Mouse (Mus musculus) natural killer cell, adult 2 months (primary cell): ENCODE data around the gene Acsl6.
A peak's percentile ranks its signal among the peaks of the same experiment; 100 is the strongest.
"Not testable (repeated sequence)": the region's sequence is repeated elsewhere in the genome, so short reads cannot be mapped to it uniquely, and the experiment has no call there.

Experiments used
- DNase-seq, 2 experiments: peaks; one replicate each; pipeline ENCODE4 v3.0.0; 2022; ENCODE audit warnings: low spot score in 2 of 2

Acsl6 gene

DNA sequence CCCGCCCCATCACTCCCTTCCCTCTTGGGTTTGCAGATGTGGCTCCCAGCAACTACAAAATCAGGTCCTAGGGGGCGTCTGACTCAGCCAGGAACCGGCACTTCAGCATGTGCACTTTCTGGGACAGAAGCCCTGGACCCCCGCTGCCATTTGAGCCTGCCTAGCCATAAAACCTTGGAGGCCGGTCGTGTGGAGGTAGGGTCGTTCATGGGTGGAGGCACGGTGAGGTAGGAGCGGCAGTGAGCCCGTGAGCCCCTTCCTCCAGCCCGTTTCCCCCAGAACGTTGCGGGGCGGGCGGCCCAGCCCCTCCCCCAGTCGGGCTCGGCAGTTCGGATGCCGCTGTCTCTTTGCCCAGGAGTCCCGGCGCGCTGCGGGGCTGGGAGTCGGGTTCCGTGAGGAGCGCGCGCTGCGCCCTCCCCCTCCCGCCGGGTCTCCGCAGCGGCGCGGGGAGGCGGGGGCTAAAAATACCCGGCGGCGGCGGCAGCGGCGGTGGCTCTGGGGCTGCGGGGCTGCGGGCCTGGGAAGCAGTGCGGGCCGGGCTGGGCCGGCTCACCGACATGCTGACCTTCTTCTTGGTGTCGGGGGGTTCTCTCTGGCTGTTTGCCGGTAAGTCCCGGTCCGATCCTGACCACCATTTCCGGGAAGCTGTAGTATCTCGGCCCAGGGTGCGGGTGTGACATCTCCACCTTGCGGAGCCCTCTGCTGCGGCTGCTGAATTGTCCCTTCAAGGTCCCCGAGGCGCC is at the start of gene Acsl6:
Gene Acsl6, plus strand, starts transcription at position 71 of the 743 bp plus-strand sequence.
- no peak for DNase-seq

- peak; percentile 15 to 38 for DNase-seq
These were observed 49.5 kb upstream of the Acsl6 start for GRCm38 (mm10) chr11:54254114-54254513.

GRCm38 (mm10) chr11:54256624-54257376 is 46.8 kb upstream of the Acsl6 start:
- peak; percentile 66 to 79 for DNase-seq

GRCm38 (mm10) chr11:54263405-54264031 is 40.1 kb upstream of the Acsl6 start:
- DNase-seq, result no peak

GRCm38 (mm10) chr11:54264542-54264941 is 39.1 kb upstream of the Acsl6 start:
- peak; percentile 46 to 57 for DNase-seq

GRCm38 (mm10) chr11:54267177-54267576 is 36.4 kb upstream of the Acsl6 start, which contains the start of gene Il3:
Gene Il3 (minus strand): TSS chr11:54267277.
- DNase-seq, result no peak

GRCm38 (mm10) chr11:54269191-54269896 is 34.3 kb upstream of the Acsl6 start:
- DNase-seq, result no peak

- no peak for DNase-seq
These were observed 32.1 kb upstream of the Acsl6 start for GRCm38 (mm10) chr11:54271437-54271949.

DNA sequence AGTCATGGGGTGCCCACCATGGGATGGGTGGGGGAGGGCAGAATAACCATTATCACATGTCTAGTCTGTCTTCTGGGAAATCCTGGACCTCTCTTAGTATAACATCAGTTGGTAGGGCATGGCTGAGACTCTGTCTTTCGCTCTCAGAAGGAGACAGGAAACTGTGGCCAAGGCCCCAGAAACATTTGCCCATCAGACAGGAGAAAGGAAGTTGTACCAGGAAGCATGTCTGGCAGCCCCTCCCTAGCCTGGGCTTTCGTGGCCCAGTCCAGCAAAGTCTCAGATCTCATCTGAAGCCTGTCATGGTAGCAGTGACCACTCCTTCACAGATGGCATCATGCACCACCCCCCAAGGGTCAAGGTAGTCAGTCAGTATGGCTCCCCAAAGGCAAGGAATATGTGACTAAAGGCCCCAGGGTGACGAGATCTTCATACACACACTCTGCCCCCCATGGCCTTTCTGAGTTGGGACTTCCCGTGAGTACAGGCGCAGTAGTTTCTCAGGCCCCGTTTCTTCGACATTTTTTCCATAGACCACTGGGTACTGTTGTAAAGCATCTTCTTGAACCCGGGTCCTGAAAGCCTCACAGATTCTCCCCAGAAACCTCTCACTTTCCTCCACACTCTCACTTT is 15.7 kb upstream of the Acsl6 start:
- no peak for DNase-seq

GRCm38 (mm10) chr11:54292163-54292562 is 11.4 kb upstream of the Acsl6 start:
- no peak for DNase-seq

DNA sequence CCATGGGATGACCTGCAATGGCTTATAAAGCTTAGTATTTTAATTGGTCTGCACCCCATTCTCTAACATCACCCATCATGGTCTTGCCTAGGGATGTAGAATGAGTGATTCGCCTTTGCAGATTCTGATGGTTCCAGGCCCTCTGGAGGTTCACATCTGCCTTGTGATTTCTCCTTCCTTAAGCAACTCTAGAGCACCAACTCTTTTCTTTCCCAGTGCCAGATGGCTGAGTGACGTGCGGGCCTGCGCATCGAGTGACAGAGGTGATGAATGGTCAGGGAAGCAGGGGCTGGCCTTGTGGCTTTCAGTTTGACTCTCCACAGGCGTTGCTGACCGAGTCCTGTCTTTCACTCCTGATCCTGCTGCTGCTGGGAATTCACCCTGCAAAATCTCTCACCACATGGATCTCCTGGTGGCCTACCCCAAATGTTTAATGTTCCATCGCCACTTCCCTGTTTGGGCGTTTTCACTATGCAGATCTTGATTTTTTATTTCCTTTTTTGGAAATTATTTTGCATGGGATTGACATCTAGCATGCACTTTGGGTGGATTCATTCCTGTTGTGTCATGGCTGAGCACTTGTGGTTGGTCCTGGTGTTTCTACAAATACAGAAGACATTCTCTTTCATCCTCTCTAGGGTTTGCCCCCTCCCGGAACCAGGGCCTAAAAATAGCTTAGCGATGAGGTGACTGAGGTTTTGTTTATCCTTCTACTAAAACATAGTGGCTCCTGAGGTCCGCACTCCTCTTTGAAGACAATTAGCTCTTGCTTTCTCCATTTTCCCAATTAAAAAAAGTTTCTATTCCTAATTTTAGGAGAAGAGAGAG is 9.4 kb upstream of the Acsl6 start:
- DNase-seq, result no peak

GRCm38 (mm10) chr11:54295971-54296370 is 7.6 kb upstream of the Acsl6 start:
- no peak for DNase-seq

- DNase-seq, result no peak
These were observed 6.9 kb upstream of the Acsl6 start for GRCm38 (mm10) chr11:54296734-54297133.

DNA sequence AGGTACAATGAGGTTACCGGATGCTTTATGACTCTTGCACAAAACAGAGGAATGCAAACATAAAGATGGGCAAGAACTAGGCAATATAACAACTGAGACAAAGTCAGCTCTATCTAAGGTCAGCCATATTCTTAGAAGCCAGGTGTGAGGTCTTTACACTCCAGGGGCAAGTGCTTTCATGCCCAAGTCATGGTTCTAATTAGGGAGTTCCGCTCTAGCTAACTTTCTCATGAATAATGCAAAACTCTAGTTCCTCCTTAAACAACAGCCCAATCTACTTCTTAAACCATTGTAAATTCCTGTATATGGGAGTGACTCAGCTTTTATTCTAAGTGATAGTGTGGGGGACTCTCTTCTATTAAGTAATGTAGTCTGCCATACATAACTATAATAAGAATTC is 6.1 kb upstream of the Acsl6 start:
- not testable (repeated sequence) for DNase-seq

DNA sequence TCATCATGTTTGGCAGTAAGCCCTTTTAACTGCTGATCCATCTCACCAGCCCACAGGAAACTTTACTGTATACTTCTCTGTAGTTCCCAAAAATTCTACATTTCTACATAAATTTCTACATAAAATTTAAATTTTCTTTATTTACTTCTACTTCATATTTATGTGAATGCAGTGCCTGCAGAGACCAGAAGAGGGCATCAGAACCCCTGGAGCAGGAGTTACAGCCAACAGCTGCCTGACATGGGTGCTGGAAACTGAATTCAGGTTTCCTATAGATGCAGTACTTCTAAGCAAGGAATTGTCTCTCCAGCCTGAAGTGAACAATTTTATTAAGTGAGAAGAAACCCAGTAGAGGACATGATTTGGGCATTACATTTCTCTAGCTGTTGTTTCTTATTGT is 4.8 kb upstream of the Acsl6 start:
- DNase-seq, result no peak

GRCm38 (mm10) chr11:54301994-54302393 is 1.6 kb upstream of the Acsl6 start:
- DNase-seq, result no peak

GRCm38 (mm10) chr11:54302606-54303005 is 992 bp upstream of the Acsl6 start:
- no peak for DNase-seq

- no peak for DNase-seq
These were observed 396 bp upstream of the Acsl6 start for GRCm38 (mm10) chr11:54303076-54303727.

DNA sequence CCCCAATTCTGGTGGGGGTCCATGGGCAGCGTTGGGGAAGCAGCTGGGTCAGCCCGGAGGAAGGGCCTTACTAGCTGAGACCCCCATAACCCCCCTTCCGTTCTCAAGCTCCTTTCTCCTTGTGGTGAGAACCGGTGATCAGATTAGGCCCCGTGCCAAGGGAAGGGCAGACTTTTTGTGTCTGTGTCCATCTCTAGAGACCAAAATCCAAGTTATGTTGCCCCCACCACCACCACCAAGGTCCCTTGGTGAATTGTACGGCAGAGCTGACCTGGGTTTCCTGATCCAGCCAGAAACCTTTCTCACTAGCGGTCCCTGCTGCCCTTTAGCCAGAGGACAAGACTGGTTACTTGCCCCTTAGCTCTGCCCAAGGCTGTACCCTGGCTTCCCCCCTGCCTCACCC is 874 bp downstream of the Acsl6 start:
- no peak for DNase-seq

DNA sequence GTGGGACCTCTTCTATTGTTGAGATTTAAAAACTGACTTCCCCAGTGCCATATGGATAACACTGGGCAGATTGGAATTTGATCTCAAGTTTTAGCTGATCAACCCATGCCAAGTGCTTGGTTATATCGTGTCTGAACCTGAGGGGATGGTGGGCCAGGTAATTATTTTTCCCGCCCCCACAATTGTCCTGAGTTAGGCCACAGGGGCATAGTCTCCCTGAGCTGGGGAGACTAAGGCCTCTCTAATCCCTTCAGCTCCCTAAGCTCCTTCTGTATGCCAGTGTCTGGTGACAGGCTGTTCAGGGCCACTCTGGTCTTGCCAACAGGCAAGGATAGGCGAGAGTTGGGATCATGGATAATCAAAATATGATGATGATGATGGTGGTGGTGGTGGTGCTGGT is 1.7 kb downstream of the Acsl6 start:
- no peak for DNase-seq
